Mouse (Mus musculus) erythroblast, embryonic 14.5 days (primary cell): ENCODE measurements around the gene Efcab5.

Source experiments
- GATA1 ChIP-seq: IDR thresholded peaks from 2 replicates; pipeline ENCODE4 v1.6.1; 2012; ENCODE audit warnings: low read length, inconsistent platforms, mixed read lengths
- TAL1 ChIP-seq: IDR thresholded peaks from 3 replicates; pipeline ENCODE4 v1.6.1; 2012; ENCODE audit warnings: low read length, inconsistent platforms, mixed read lengths

DNA sequence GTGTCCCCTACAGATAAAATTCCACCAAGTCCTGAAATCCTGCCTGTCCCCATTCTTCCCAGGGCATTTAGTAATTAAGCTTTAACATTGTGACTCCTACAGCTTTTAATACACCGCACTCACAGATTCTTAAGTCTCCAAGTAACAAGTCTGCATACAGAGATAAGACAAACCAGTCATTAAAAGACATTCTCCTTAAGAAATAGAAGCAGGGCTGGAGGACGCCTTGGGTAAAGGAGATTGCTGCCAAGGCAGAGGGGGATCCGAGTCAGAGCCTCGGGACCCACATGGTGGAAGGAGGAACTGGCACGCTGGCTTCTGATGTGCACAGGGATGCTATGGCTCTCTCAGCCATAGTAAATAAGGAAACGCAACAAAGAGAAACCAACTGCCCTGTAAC, 48.8 kb downstream of the Efcab5 start:
- TF ChIP-seq GATA1 (no peak), TAL1 (no peak)
